Mouse (Mus musculus) adipose tissue, adult 10 weeks (tissue): ENCODE data around the gene Gm15013. TPM values are rescaled to one million over a fixed set of nuclear protein-coding genes. Genes with fewer than 3 reads are reported as not detected.

Experiments used
- polyA plus RNA-seq: library from polyadenylated mRNA; stranded (reverse); fragments of 350-450 nt; fragmentation: Illumina TruSeq; extraction: RNeasy Lipid Tissue Mini Kit (QIAGEN cat#74804); gene quantifications from one replicate; pipeline ENCODE4 v1.2.3, GENCODE M21; 2014; ENCODE audit warnings: low read depth, low replicate concordance

Gm15013 gene
- polyA plus RNA-seq = not detected

GRCm38 (mm10) chrX:139714381-139714780 lies at the start of gene Gm15013:
Gene Gm15013 (minus strand): TSS chrX:139714481.

GRCm38 (mm10) chrX:139684775-139685695 lies 29.2 kb downstream of the Gm15013 start, which contains the start of gene Tbc1d8b:
Gene Tbc1d8b (plus strand): TSS chrX:139684996.

Other genes starting within 250 kb of the Gm15013 start
- gene D330045A20Rik, start 234.1 kb downstream of the Gm15013 start, polyA plus RNA-seq = 4.3 TPM
- 153 TPM for gene Rnf128, start 151.2 kb downstream of the Gm15013 start, polyA plus RNA-seq
- gene Tbc1d8b, start 29.5 kb downstream of the Gm15013 start, polyA plus RNA-seq = 12.8 TPM
- 0.86 TPM for gene Ripply1, start 67.9 kb upstream of the Gm15013 start, polyA plus RNA-seq
- 280 TPM for gene Cldn2, start 86.3 kb upstream of the Gm15013 start, polyA plus RNA-seq
- gene Morc4, start 157.2 kb upstream of the Gm15013 start, polyA plus RNA-seq = 20.6 TPM